Mouse (Mus musculus) MEL (cell line): Measurements from ENCODE around the gene Erg. TPM values are rescaled to one million over a fixed set of nuclear protein-coding genes. Genes with fewer than 3 reads are reported as not detected.

Experiments used
- DNase-seq: peaks from one replicate; pipeline ENCODE4 v3.0.0; 2011; ENCODE audit warnings: low read depth, low spot score
- H3K27ac ChIP-seq: 2 replicates; pipeline ENCODE4 v1.5.1; 2012; ENCODE audit warnings: low read depth, mild to moderate bottlenecking, control low read depth, low read length, moderate library complexity; ENCODE audit not compliant: control insufficient read depth
- H3K27me3 ChIP-seq, 2 experiments: fragments of 150-350 bp in 1 of 2; sonication (generic) in 1 of 2; 2 replicates each; pipeline ENCODE4 v1.6.1; 2012; ENCODE audit warnings: low read length in 2 of 2, mild to moderate bottlenecking in 2 of 2, improper control_type of control experiment in 1 of 2, moderate library complexity in 1 of 2; ENCODE audit not compliant: insufficient read depth in 2 of 2, control insufficient read depth in 1 of 2
- H3K36me3 ChIP-seq, 2 experiments: 2 replicates each; pipeline ENCODE4 v1.6.1; 2012 to 2014; ENCODE audit warnings: low read length in 2 of 2, improper control_type of control experiment in 1 of 2, inconsistent platforms in 1 of 2, mild to moderate bottlenecking in 1 of 2; ENCODE audit not compliant: insufficient read depth in 2 of 2, control insufficient read depth in 1 of 2
- H3K4me1 ChIP-seq, 2 experiments: fragments of 150-350 bp in 1 of 2; sonication (generic) in 1 of 2; 2 replicates each; pipeline ENCODE4 v1.6.1; 2012; ENCODE audit warnings: low read length in 2 of 2, improper control_type of control experiment in 1 of 2, mild to moderate bottlenecking in 1 of 2; ENCODE audit not compliant: insufficient read depth in 2 of 2, control insufficient read depth in 1 of 2
- H3K4me3 ChIP-seq, 2 experiments: fragments of 150-350 bp in 1 of 2; sonication (generic) in 1 of 2; 2 replicates each; pipeline ENCODE4 v1.5.1; 2012; ENCODE audit warnings: low read depth in 2 of 2, low read length in 2 of 2, mild to moderate bottlenecking in 2 of 2, moderate library complexity in 2 of 2, control low read depth in 1 of 2, improper control_type of control experiment in 1 of 2; ENCODE audit not compliant: control insufficient read depth in 1 of 2, insufficient read depth in 1 of 2
- H3K79me2 ChIP-seq: 2 replicates; pipeline ENCODE4 v1.6.1; 2012; ENCODE audit warnings: mild to moderate bottlenecking, low read length, moderate library complexity; ENCODE audit not compliant: control insufficient read depth, poor library complexity, insufficient read depth
- H3K9ac ChIP-seq: 2 replicates; pipeline ENCODE4 v1.6.1; 2012; ENCODE audit warnings: low read depth, mild to moderate bottlenecking, control low read depth, low read length, moderate library complexity; ENCODE audit not compliant: control insufficient read depth, poor library complexity, severe bottlenecking
- H3K9me3 ChIP-seq: fragments of 150-350 bp; sonication (generic); replicated peaks from 2 replicates; pipeline ENCODE4 v1.6.1; 2012; ENCODE audit warnings: mild to moderate bottlenecking, low read length, improper control_type of control experiment, moderate library complexity; ENCODE audit not compliant: insufficient read depth
- CHD1 ChIP-seq: IDR thresholded peaks from 2 replicates; pipeline ENCODE4 v1.6.1; 2012; ENCODE audit warnings: low read depth, mild to moderate bottlenecking, inconsistent platforms, low read length, improper control_type of control experiment
- CHD2 ChIP-seq: IDR thresholded peaks from 2 replicates; pipeline ENCODE4 v1.6.1; 2011; ENCODE audit warnings: low read length, improper control_type of control experiment
- CTCF ChIP-seq, 3 experiments: IDR thresholded peaks in 2 of 3; conservative IDR thresholded peaks in 1 of 3; 2 replicates each; pipeline ENCODE4 v1.5.1; 2011 to 2012; ENCODE audit warnings: low read length in 3 of 3, low read depth in 2 of 3, mild to moderate bottlenecking in 2 of 3, improper control_type of control experiment in 1 of 3, inconsistent platforms in 1 of 3, mixed read lengths in 1 of 3, moderate library complexity in 1 of 3; ENCODE audit not compliant: control insufficient read depth in 1 of 3, insufficient read depth in 1 of 3, poor library complexity in 1 of 3, severe bottlenecking in 1 of 3
- ELF1 ChIP-seq: IDR thresholded peaks from 2 replicates; pipeline ENCODE4 v1.6.1; 2014; ENCODE audit warnings: low read depth, mild to moderate bottlenecking, inconsistent platforms, low read length, improper control_type of control experiment, moderate library complexity
- EP300 ChIP-seq, 2 experiments: IDR thresholded peaks; 2 replicates each; pipeline ENCODE4 v1.6.1; 2011; ENCODE audit warnings: improper control_type of control experiment in 2 of 2, low read length in 2 of 2, low read depth in 1 of 2, mild to moderate bottlenecking in 1 of 2
- ETS1 ChIP-seq: IDR thresholded peaks from 2 replicates; pipeline ENCODE4 v1.6.1; 2012; ENCODE audit warnings: low read depth, mild to moderate bottlenecking, inconsistent platforms, low read length, improper control_type of control experiment, moderate library complexity
- GABPA ChIP-seq: IDR thresholded peaks from 2 replicates; pipeline ENCODE4 v1.6.1; 2012; ENCODE audit warnings: low read depth, mild to moderate bottlenecking, inconsistent platforms, low read length, improper control_type of control experiment, moderate library complexity
- GATA1 ChIP-seq: IDR thresholded peaks from 2 replicates; pipeline ENCODE4 v1.6.1; 2011; ENCODE audit warnings: low read depth, low read length, improper control_type of control experiment
- HCFC1 ChIP-seq: IDR thresholded peaks from 2 replicates; pipeline ENCODE4 v1.6.1; 2012; ENCODE audit warnings: low read depth, mild to moderate bottlenecking, inconsistent platforms, low read length, improper control_type of control experiment, moderate library complexity
- KAT2A ChIP-seq: conservative IDR thresholded peaks from 2 replicates; pipeline ENCODE4 v1.6.1; 2012; ENCODE audit warnings: low read depth, low read length, improper control_type of control experiment, inconsistent platforms
- MAFK ChIP-seq: IDR thresholded peaks from 2 replicates; pipeline ENCODE4 v1.6.1; 2011; ENCODE audit warnings: low read depth, mild to moderate bottlenecking, low read length, improper control_type of control experiment, borderline replicate concordance
- MAX ChIP-seq: IDR thresholded peaks from 2 replicates; pipeline ENCODE4 v1.6.1; 2011; ENCODE audit warnings: low read length, improper control_type of control experiment
- MAZ ChIP-seq: IDR thresholded peaks from 2 replicates; pipeline ENCODE4 v1.6.1; 2012; ENCODE audit warnings: low read depth, mild to moderate bottlenecking, inconsistent platforms, low read length, improper control_type of control experiment
- MEF2A ChIP-seq: IDR thresholded peaks from 2 replicates; pipeline ENCODE4 v1.6.1; 2014; ENCODE audit warnings: low read depth, mild to moderate bottlenecking, inconsistent platforms, low read length, improper control_type of control experiment; ENCODE audit not compliant: poor library complexity, insufficient replicate concordance, severe bottlenecking; ENCODE audit errors: extremely low read depth
- MXI1 ChIP-seq: IDR thresholded peaks from 2 replicates; pipeline ENCODE4 v1.6.1; 2011; ENCODE audit warnings: mild to moderate bottlenecking, low read depth, low read length, improper control_type of control experiment
- NELFE ChIP-seq: IDR thresholded peaks from 2 replicates; pipeline ENCODE4 v1.6.1; 2011; ENCODE audit warnings: low read depth, low read length, improper control_type of control experiment
- NRF1 ChIP-seq: IDR thresholded peaks from 2 replicates; pipeline ENCODE4 v1.6.1; 2014; ENCODE audit warnings: low read depth, mild to moderate bottlenecking, inconsistent platforms, low read length, improper control_type of control experiment, moderate library complexity; ENCODE audit not compliant: poor library complexity, insufficient read depth, severe bottlenecking
- POLR2A ChIP-seq, 2 experiments: IDR thresholded peaks; 2 replicates each; pipeline ENCODE4 v1.6.1; 2011 to 2012; ENCODE audit warnings: low read length in 2 of 2, mild to moderate bottlenecking in 2 of 2, control low read depth in 1 of 2, improper control_type of control experiment in 1 of 2, low read depth in 1 of 2, moderate library complexity in 1 of 2; ENCODE audit not compliant: control insufficient read depth in 1 of 2, insufficient read depth in 1 of 2, poor library complexity in 1 of 2
- RAD21 ChIP-seq: IDR thresholded peaks from 2 replicates; pipeline ENCODE4 v1.6.1; 2011; ENCODE audit warnings: mild to moderate bottlenecking, low read depth, low read length, improper control_type of control experiment
- RCOR1 ChIP-seq: IDR thresholded peaks from 2 replicates; pipeline ENCODE4 v1.6.1; 2012; ENCODE audit warnings: low read depth, mild to moderate bottlenecking, inconsistent platforms, low read length, improper control_type of control experiment
- SIN3A ChIP-seq: IDR thresholded peaks from 2 replicates; pipeline ENCODE4 v1.6.1; 2012; ENCODE audit warnings: low read length, improper control_type of control experiment, inconsistent platforms
- TAL1 ChIP-seq: IDR thresholded peaks from 2 replicates; pipeline ENCODE4 v1.6.1; 2012; ENCODE audit warnings: mild to moderate bottlenecking, inconsistent platforms, low read length, moderate library complexity, mixed read lengths
- TBP ChIP-seq: IDR thresholded peaks from 2 replicates; pipeline ENCODE4 v1.8.0; 2011; ENCODE audit warnings: low read depth, low read length, improper control_type of control experiment
- TCF12 ChIP-seq: IDR thresholded peaks from 2 replicates; pipeline ENCODE4 v1.6.1; 2014; ENCODE audit warnings: low read depth, mild to moderate bottlenecking, inconsistent platforms, low read length, improper control_type of control experiment, moderate library complexity
- UBTF ChIP-seq: IDR thresholded peaks from 2 replicates; pipeline ENCODE4 v1.6.1; 2012; ENCODE audit warnings: low read depth, mild to moderate bottlenecking, inconsistent platforms, low read length, improper control_type of control experiment, moderate library complexity, borderline replicate concordance; ENCODE audit not compliant: insufficient read depth
- USF2 ChIP-seq, 2 experiments: IDR thresholded peaks; 2 replicates each; pipeline ENCODE4 v1.6.1; 2011 to 2012; ENCODE audit warnings: improper control_type of control experiment in 2 of 2, low read length in 2 of 2, borderline replicate concordance in 1 of 2, inconsistent platforms in 1 of 2, low read depth in 1 of 2, mild to moderate bottlenecking in 1 of 2; ENCODE audit not compliant: insufficient read depth in 1 of 2
- ZC3H11A ChIP-seq: IDR thresholded peaks from 2 replicates; pipeline ENCODE4 v1.6.1; 2012; ENCODE audit warnings: low read depth, mild to moderate bottlenecking, inconsistent platforms, low read length, improper control_type of control experiment
- ZMIZ1 ChIP-seq: IDR thresholded peaks from 2 replicates; pipeline ENCODE4 v1.6.1; 2012; ENCODE audit warnings: low read depth, mild to moderate bottlenecking, inconsistent platforms, low read length, improper control_type of control experiment, moderate library complexity
- polyA plus RNA-seq, 2 experiments: library from polyadenylated mRNA; stranded (reverse) in 1 of 2; unstranded in 1 of 2; fragments of >175 nt in 1 of 2; fragments of >200 nt in 1 of 2; gene quantifications; 2 replicates each; pipeline versions ENCODE4 v1.2.1 to v1.2.4; 2012; ENCODE audit warnings: low replicate concordance in 2 of 2, low read depth in 1 of 2; ENCODE audit not compliant: insufficient read length in 2 of 2, insufficient read depth in 1 of 2, missing spikeins in 1 of 2
- total RNA-seq: library from RNA; depleted of rRNA; stranded (reverse); fragments of 300-350 nt; gene quantifications from 2 replicates; pipeline ENCODE4 v1.2.3, GENCODE M21; 2012

Erg gene
- total and polyA plus RNA-seq, 3 experiments: 0.11 to 0.27 TPM; not detected in 1

DNA sequence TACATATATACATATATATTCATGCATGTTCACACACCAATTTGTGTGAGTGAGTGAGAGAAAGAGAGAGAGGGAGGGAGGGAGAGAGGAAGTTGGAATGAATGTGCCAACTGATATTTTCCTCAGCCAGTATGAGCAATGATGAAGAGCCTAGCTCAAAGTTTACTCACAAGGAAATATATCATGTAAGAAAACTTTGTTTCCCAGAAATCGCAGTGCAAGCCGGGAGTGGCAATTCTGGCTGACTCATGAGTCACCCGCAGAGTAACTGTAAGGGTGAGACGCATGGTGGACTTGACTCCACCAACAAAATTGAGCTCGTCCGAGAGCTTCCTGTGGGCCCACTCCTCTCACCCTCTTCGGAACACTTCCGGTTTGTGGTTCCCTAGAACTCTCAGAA lies 149.8 kb downstream of the Erg start (continued):
- TF ChIP-seq MEF2A (no peak), UBTF (no peak), CTCF (IDR thresholded peaks at IDR 0.05 in 2 of 3, conservative IDR thresholded peaks at IDR 0.05 in 1 of 3; ENCODE audit: control insufficient read depth in 1 of 3, insufficient read depth in 1 of 3, low read depth in 2 of 3, low read length in 3 of 3, poor library complexity in 1 of 3, severe bottlenecking in 1 of 3) (no peak), ELF1 (no peak), GABPA (no peak), MAFK (peak; percentile 43; the same call in 1 of the 2 replicates), CHD2 (no peak), TAL1 (0 out of 2 replicates have a peak, but pooled peaks have one; percentile 21), RCOR1 (no peak)

- Histone ChIP-seq H3K27me3 (no peaks in the 10 kb centered on the region), H3K79me2 (no peaks in the 10 kb centered on the region; the same call in 1 of the 2 replicates), H3K9ac (no peak overlapping the region), H3K4me1 (peaks cover 47 to 66% of the 10 kb centered on the region in 2 experiments), H3K4me3 (no peak overlapping the region), H3K36me3 (peaks cover 0 to 59% of the 10 kb centered on the region in 2 experiments; a peak in 2 of 4 replicates), H3K9me3 (no peaks in the 10 kb centered on the region), H3K27ac (peak overlapping the region; percentile 59)
- TF ChIP-seq NELFE (no peak), ZC3H11A (no peak), TBP (no peak), TCF12 (no peak), ZMIZ1 (no peak), CHD1 (no peak), MEF2A (no peak), HCFC1 (no peak), ELF1 (no peak), RCOR1 (no peak), KAT2A (no peak)
- peak; percentile 30 for DNase-seq
Observed at GRCm38 (mm10) chr16:95436051-95436450, 150.3 kb downstream of the Erg start.

DNA sequence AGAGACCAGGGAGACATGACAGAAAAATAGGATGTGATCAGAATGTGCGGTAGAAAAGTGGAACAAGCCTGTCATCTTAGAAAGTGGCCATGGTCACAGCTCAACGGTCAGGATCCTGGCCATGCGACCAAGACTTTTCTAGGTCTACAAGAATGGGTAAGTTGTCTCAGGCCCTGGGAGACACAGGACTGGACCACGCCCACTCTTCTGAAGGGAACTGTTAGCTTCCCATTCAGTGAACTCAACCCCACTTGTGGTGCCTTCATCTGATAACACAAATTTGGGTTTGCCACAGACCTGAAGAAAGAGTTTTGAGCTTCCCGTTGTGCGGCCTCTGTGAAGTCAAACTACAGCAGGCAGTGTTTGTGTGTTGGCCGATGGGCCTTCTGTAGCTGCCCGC lies 152.0 kb downstream of the Erg start:
- no peaks in the 10 kb centered on the region for H3K9me3 ChIP-seq
- H3K36me3 ChIP-seq: peaks cover 0 to 47% of the 10 kb centered on the region in 2 experiments; a peak in 2 of 4 replicates
- H3K79me2 ChIP-seq: no peaks in the 10 kb centered on the region; the same call in 1 of the 2 replicates
- H3K4me3 ChIP-seq: peak overlapping the region; percentile 34 to 35; a peak in 3 of 4 replicates
- H3K27me3 ChIP-seq: no peaks in the 10 kb centered on the region
- peaks cover 38 to 56% of the 10 kb centered on the region in 2 experiments for H3K4me1 ChIP-seq
- peak; percentile 91 for DNase-seq
- peak overlapping the region; percentile 95 for H3K27ac ChIP-seq
- H3K9ac ChIP-seq: peak overlapping the region; percentile 55
- TF ChIP-seq SIN3A (peak; percentile 41; the same call in 1 of the 2 replicates), USF2 (IDR thresholded peaks at IDR 0.05; ENCODE audit: borderline replicate concordance in 1 of 2, insufficient read depth in 1 of 2, low read depth in 1 of 2, low read length in 2 of 2) (no peak), ETS1 (peak; percentile 71), TAL1 (no peak), RCOR1 (peak; percentile 76), NELFE (peak; percentile 44; the same call in 1 of the 2 replicates), HCFC1 (peak; percentile 55; the same call in 1 of the 2 replicates), POLR2A (IDR thresholded peaks at IDR 0.05; ENCODE audit: control insufficient read depth in 1 of 2, insufficient read depth in 1 of 2, low read depth in 1 of 2, low read length in 2 of 2, poor library complexity in 1 of 2) (0 out of 4 replicates have a peak, but pooled peaks of 1 of the 2 experiments have one; percentile 34), MAZ (peak; percentile 48; the same call in 1 of the 2 replicates), RAD21 (no peak), TCF12 (peak; percentile 46; the same call in 1 of the 2 replicates), NRF1 (no peak), MAX (peak; percentile 58; the same call in 1 of the 2 replicates), EP300 (IDR thresholded peaks at IDR 0.05; ENCODE audit: low read depth in 1 of 2, low read length in 2 of 2) (peak; percentile 52 to 74), ZMIZ1 (0 out of 2 replicates have a peak, but pooled peaks have one; percentile 55), CTCF (IDR thresholded peaks at IDR 0.05 in 2 of 3, conservative IDR thresholded peaks at IDR 0.05 in 1 of 3; ENCODE audit: control insufficient read depth in 1 of 3, insufficient read depth in 1 of 3, low read depth in 2 of 3, low read length in 3 of 3, poor library complexity in 1 of 3, severe bottlenecking in 1 of 3) (no peak), MXI1 (peak; percentile 48; the same call in 1 of the 2 replicates), GATA1 (peak; percentile 82)
